Mouse (Mus musculus): Measurements from ENCODE around the gene Atp23. TPM values are rescaled to one million over a fixed set of nuclear protein-coding genes. Genes with fewer than 3 reads are reported as not detected.

Atp23 gene
- polyA plus RNA-seq (2014; fragmentation: Illumina TruSeq; extraction: RNeasy Lipid Tissue Mini Kit (QIAGEN cat#74804); ENCODE audit: low read depth, low replicate concordance), result 3.0 TPM

GRCm38 (mm10) chr10:126900821-126901487, at the start of gene Atp23:
Atp23 (minus strand) TSS chr10:126901355.

Other genes with a start within 250 kb of the Atp23 start
- gene Ctdsp2, start 77.4 kb upstream of the Atp23 start, polyA plus RNA-seq (2014; fragmentation: Illumina TruSeq; extraction: RNeasy Lipid Tissue Mini Kit (QIAGEN cat#74804); ENCODE audit: low read depth, low replicate concordance), result 24.8 TPM
- not detected for gene Avil, start 99.4 kb upstream of the Atp23 start, polyA plus RNA-seq (2014; fragmentation: Illumina TruSeq; extraction: RNeasy Lipid Tissue Mini Kit (QIAGEN cat#74804); ENCODE audit: low read depth, low replicate concordance)
- gene Tsfm, start 129.5 kb upstream of the Atp23 start, polyA plus RNA-seq (2014; fragmentation: Illumina TruSeq; extraction: RNeasy Lipid Tissue Mini Kit (QIAGEN cat#74804); ENCODE audit: low read depth, low replicate concordance), result 15.5 TPM
- gene Mettl1, start 140.1 kb upstream of the Atp23 start, polyA plus RNA-seq (2014; fragmentation: Illumina TruSeq; extraction: RNeasy Lipid Tissue Mini Kit (QIAGEN cat#74804); ENCODE audit: low read depth, low replicate concordance), result 4.1 TPM
- 1.5 TPM for gene Eef1akmt3, start 140.2 kb upstream of the Atp23 start, polyA plus RNA-seq (2014; fragmentation: Illumina TruSeq; extraction: RNeasy Lipid Tissue Mini Kit (QIAGEN cat#74804); ENCODE audit: low read depth, low replicate concordance)
- gene Cyp27b1, start 146.9 kb upstream of the Atp23 start, polyA plus RNA-seq (2014; fragmentation: Illumina TruSeq; extraction: RNeasy Lipid Tissue Mini Kit (QIAGEN cat#74804); ENCODE audit: low read depth, low replicate concordance), result 0.61 TPM
- 2.1 TPM for gene March9, start 158.8 kb upstream of the Atp23 start, polyA plus RNA-seq (2014; fragmentation: Illumina TruSeq; extraction: RNeasy Lipid Tissue Mini Kit (QIAGEN cat#74804); ENCODE audit: low read depth, low replicate concordance)
- 13.5 TPM for gene Cdk4, start 162.2 kb upstream of the Atp23 start, polyA plus RNA-seq (2014; fragmentation: Illumina TruSeq; extraction: RNeasy Lipid Tissue Mini Kit (QIAGEN cat#74804); ENCODE audit: low read depth, low replicate concordance)
- 73.7 TPM for gene Tspan31, start 168.9 kb upstream of the Atp23 start, polyA plus RNA-seq (2014; fragmentation: Illumina TruSeq; extraction: RNeasy Lipid Tissue Mini Kit (QIAGEN cat#74804); ENCODE audit: low read depth, low replicate concordance)
- not detected for gene Agap2, start 173.9 kb upstream of the Atp23 start, polyA plus RNA-seq (2014; fragmentation: Illumina TruSeq; extraction: RNeasy Lipid Tissue Mini Kit (QIAGEN cat#74804); ENCODE audit: low read depth, low replicate concordance)
- gene Os9, start 219.8 kb upstream of the Atp23 start, polyA plus RNA-seq (2014; fragmentation: Illumina TruSeq; extraction: RNeasy Lipid Tissue Mini Kit (QIAGEN cat#74804); ENCODE audit: low read depth, low replicate concordance), result 9.4 TPM